Mouse (Mus musculus) CD4-positive, CD25-positive, alpha-beta regulatory T cell, adult 4 months (primary cell): ENCODE data around the gene 4930562C15Rik. TPM values are rescaled to one million over a fixed set of nuclear protein-coding genes. Genes with fewer than 3 reads are reported as not detected.

Experiments
- polyA plus RNA-seq, 2 experiments: library from polyadenylated mRNA; unstranded; fragments of 100-300 nt; shearing (Covaris generic); gene quantifications; one replicate each; pipeline ENCODE4 v1.2.1; 2017

Gene 4930562C15Rik
- polyA plus RNA-seq, 2 experiments from 2014 or later = 0.68 to 1.3 TPM

Other genes with a start within 250 kb of the 4930562C15Rik start
- under 1 TPM in 1 of 2 experiments, not detected in 1; 0.73 TPM for gene Glis2, start 240.7 kb upstream of the 4930562C15Rik start, polyA plus RNA-seq
- gene Pam16, start 210.4 kb upstream of the 4930562C15Rik start, polyA plus RNA-seq = 10 to 100 TPM; 35.7 TPM
- gene Vasn, start 195.5 kb upstream of the 4930562C15Rik start, polyA plus RNA-seq = 1 to 10 TPM; 2.2 to 2.9 TPM
- gene Dnaja3, start 195.4 kb upstream of the 4930562C15Rik start, polyA plus RNA-seq = 10 to 100 TPM; 24.4 to 29.0 TPM
- gene Coro7, start 155.6 kb upstream of the 4930562C15Rik start, polyA plus RNA-seq = 100 to 1,000 TPM; 102 to 174 TPM
- gene Nmral1, start 116.1 kb upstream of the 4930562C15Rik start, polyA plus RNA-seq = 10 to 100 TPM in 1 of 2 experiments, 1 to 10 TPM in 1; 7.4 to 10.3 TPM
- gene Hmox2, start 109.1 kb upstream of the 4930562C15Rik start, polyA plus RNA-seq = 100 to 1,000 TPM; 114 to 119 TPM
- gene Cdip1, start 45.1 kb upstream of the 4930562C15Rik start, polyA plus RNA-seq = 10 to 100 TPM; 32.8 to 56.2 TPM
- gene Ubald1, start 44.9 kb downstream of the 4930562C15Rik start, polyA plus RNA-seq = 10 to 100 TPM; 19.3 to 21.6 TPM
- gene Mgrn1, start 50.8 kb downstream of the 4930562C15Rik start, polyA plus RNA-seq = 10 to 100 TPM; 35.2 to 58.5 TPM
- 100 to 1,000 TPM in 1 of 2 experiments, 10 to 100 TPM in 1; 92.1 to 106 TPM for gene Nudt16l1, start 103.3 kb downstream of the 4930562C15Rik start, polyA plus RNA-seq
- 10 to 100 TPM; 41.4 to 64.3 TPM for gene Anks3, start 128.8 kb downstream of the 4930562C15Rik start, polyA plus RNA-seq
- not detected for gene Sept12, start 162.4 kb downstream of the 4930562C15Rik start, polyA plus RNA-seq
- gene Smim22, start 171.9 kb downstream of the 4930562C15Rik start, polyA plus RNA-seq = not detected
- gene Rogdi, start 178.1 kb downstream of the 4930562C15Rik start, polyA plus RNA-seq = 10 to 100 TPM; 19.8 to 35.0 TPM
- 100 to 1,000 TPM in 1 of 2 experiments, 10 to 100 TPM in 1; 79.0 to 130 TPM for gene Glyr1, start 214.4 kb downstream of the 4930562C15Rik start, polyA plus RNA-seq
- gene Ubn1, start 214.6 kb downstream of the 4930562C15Rik start, polyA plus RNA-seq = 10 to 100 TPM; 36.8 to 48.4 TPM